8 mouse cellular contexts compared by ENCODE assay signal in the genomic region with DNA sequence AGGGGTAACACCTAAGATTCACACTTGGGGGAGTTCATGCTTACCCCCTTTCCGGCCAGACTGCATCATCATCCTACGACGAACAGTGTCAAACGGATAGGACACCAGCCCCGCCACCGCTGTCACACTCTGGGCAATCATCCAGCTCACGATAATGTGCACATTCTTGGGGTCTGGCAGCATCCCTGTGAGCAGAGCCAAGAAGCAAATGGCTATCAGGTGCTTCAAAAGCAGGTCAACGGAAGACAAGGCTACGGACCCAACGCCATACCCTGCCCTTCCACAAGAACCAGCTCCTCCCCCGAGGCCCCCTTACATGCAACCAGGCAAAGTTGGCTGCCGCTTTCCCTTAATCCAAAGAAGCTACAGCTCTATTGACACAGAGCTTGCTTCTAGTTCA. TPM values are rescaled to one million over a fixed set of nuclear protein-coding genes. Genes with fewer than 3 reads are reported as not detected.
DNase-seq lines count a peak whose midpoint lies in the region; ATAC-seq and TF ChIP-seq lines count a peak whose summit lies in the region.

No protein-coding gene starts in this region.

- H3K4me2 ChIP-seq in intestine, embryonic 15.5 days (replicated peaks), result peak overlapping the region; percentile 87
- H3K4me2 ChIP-seq in midbrain, postnatal 0 days (ENCODE audit: low read depth, low read length, poor library complexity, severe bottlenecking), result peak overlapping the region; percentile 76

- TF ChIP-seq CTCF in midbrain, postnatal 0 days (IDR thresholded peaks at IDR 0.05), result no peak
- TF ChIP-seq CTCF in thymus, adult 2 months (IDR thresholded peaks at IDR 0.05; ENCODE audit: borderline replicate concordance, control insufficient read depth, extremely low read depth, insufficient read depth, low read length, poor library complexity), result no peak

- WGBS in intestine, embryonic 15.5 days, result 85% methylated on average over 12 of the region's 12 CpGs
- WGBS in midbrain, postnatal 0 days, result 64% methylated on average over 12 of the region's 12 CpGs
- WGBS in thymus, adult 2 months, result 96% methylated on average over 12 of the region's 12 CpGs

- H3K9ac ChIP-seq in intestine, embryonic 15.5 days, result no peak overlapping the region
- peak overlapping the region; percentile 96; the same call in 1 of the 2 replicates for H3K9ac ChIP-seq in midbrain, postnatal 0 days (replicated peaks; ENCODE audit: low read length, poor library complexity, severe bottlenecking)

- no peak overlapping the region for H3K27ac ChIP-seq in intestine, embryonic 15.5 days
- no peak overlapping the region for H3K27ac ChIP-seq in midbrain, postnatal 0 days (ENCODE audit: low read depth, low read length)
- no peak overlapping the region for H3K27ac ChIP-seq in thymus, adult 2 months (ENCODE audit: control insufficient read depth, insufficient read depth, low read length)

- H3K9me3 ChIP-seq in intestine, embryonic 15.5 days, result no peaks in the 10 kb centered on the region
- H3K9me3 ChIP-seq in midbrain, postnatal 0 days (ENCODE audit: low read length), result no peaks in the 10 kb centered on the region

- no peak for TF ChIP-seq POLR2A in thymus, adult 2 months (IDR thresholded peaks at IDR 0.05; ENCODE audit: control insufficient read depth, extremely low read depth, insufficient read depth, low read length, poor library complexity)

- peaks cover 21% of the 10 kb centered on the region; the same call in 1 of the 2 replicates for H3K36me3 ChIP-seq in intestine, embryonic 15.5 days
- peaks cover 36% of the 10 kb centered on the region for H3K36me3 ChIP-seq in midbrain, postnatal 0 days (ENCODE audit: insufficient read depth, low read length)
- H3K36me3 ChIP-seq in thymus, adult 2 months (ENCODE audit: control insufficient read depth, insufficient read depth, low read length), result peaks cover 19% of the 10 kb centered on the region

- no peak for ATAC-seq in intestine, embryonic 15.5 days
- ATAC-seq in midbrain, postnatal 0 days (ENCODE audit: low FRiP score), result no peak
- ATAC-seq in megakaryocyte, adult 5-6 weeks (ENCODE audit: poor library complexity, severe bottlenecking), result no peak

- peak; percentile 57 for DNase-seq in kidney, postnatal 10 days
- no peak for DNase-seq in kidney, postnatal 36 days
- peak; percentile 74 for DNase-seq in cerebellum, adult 9-11 months
- DNase-seq in gastrocnemius, postnatal 4 days (ENCODE audit: low spot score in 2 of 2), result peak; percentile 48 to 61
- DNase-seq in midbrain, postnatal 0 days (ENCODE audit: low spot score), result peak; percentile 65
- no peak for DNase-seq in thymus, adult 2 months

- H3K4me3 ChIP-seq in intestine, embryonic 15.5 days (replicated peaks), result no peak overlapping the region
- H3K4me3 ChIP-seq in midbrain, postnatal 0 days (ENCODE audit: low read depth, low read length), result peak overlapping the region; percentile 78
- H3K4me3 ChIP-seq in thymus, adult 2 months (ENCODE audit: control insufficient read depth, insufficient read depth, low read length), result no peak overlapping the region

- H3K4me1 ChIP-seq in intestine, embryonic 15.5 days (replicated peaks), result peaks cover 26% of the 10 kb centered on the region
- H3K4me1 ChIP-seq in midbrain, postnatal 0 days (ENCODE audit: insufficient read depth, low read length), result peaks cover 17% of the 10 kb centered on the region
- peaks cover 14% of the 10 kb centered on the region for H3K4me1 ChIP-seq in thymus, adult 2 months (replicated peaks; ENCODE audit: control insufficient read depth, insufficient read depth, low read length)

- H3K27me3 ChIP-seq in intestine, embryonic 15.5 days (replicated peaks), result no peaks in the 10 kb centered on the region
- no peaks in the 10 kb centered on the region for H3K27me3 ChIP-seq in midbrain, postnatal 0 days (ENCODE audit: insufficient read depth, low read length)
- H3K27me3 ChIP-seq in thymus, adult 2 months (ENCODE audit: control insufficient read depth, insufficient read depth, low read length), result no peaks in the 10 kb centered on the region

RNA-seq across cellular contexts. Expression of a gene that starts 2.7 kb away (rescaled TPM):
- 1,000 to 10,000 TPM; 1,578 to 1,616 TPM for total RNA-seq in gastrocnemius, postnatal 4 days (2021)
- 396 and 421 TPM in 2 replicates for polyA plus RNA-seq in intestine, embryonic 15.5 days (2015; fragmentation: Nextera tagmentation; extraction: Ambion mirVana)
- 1,005 and 1,051 TPM in 2 replicates for total RNA-seq in midbrain, postnatal 0 days (2014; rRNA removed)
- polyA plus RNA-seq in midbrain, postnatal 0 days (2015; fragmentation: Nextera tagmentation; extraction: Ambion mirVana), result 1,140 and 1,170 TPM in 2 replicates
- 75.2 and 75.9 TPM in 2 replicates for total RNA-seq in megakaryocyte, adult 5-6 weeks (2015)
- total RNA-seq in megakaryocyte, adult 5-6 weeks (2017), result 119 and 127 TPM in 2 replicates
- polyA plus RNA-seq in thymus, adult 2 months (2012; rRNA removed), result 238 and 569 TPM in 2 replicates

RNA-seq across cellular contexts. Expression of a gene that starts 56.4 kb away (rescaled TPM):
- 10 to 100 TPM; 13.5 to 15.0 TPM for total RNA-seq in gastrocnemius, postnatal 4 days (2021)
- 7.2 and 7.6 TPM in 2 replicates for polyA plus RNA-seq in intestine, embryonic 15.5 days (2015; fragmentation: Nextera tagmentation; extraction: Ambion mirVana)
- 42.9 and 50.3 TPM in 2 replicates for total RNA-seq in midbrain, postnatal 0 days (2014; rRNA removed)
- 8.7 and 10.5 TPM in 2 replicates for polyA plus RNA-seq in midbrain, postnatal 0 days (2015; fragmentation: Nextera tagmentation; extraction: Ambion mirVana)
- 20.8 and 24.5 TPM in 2 replicates for total RNA-seq in megakaryocyte, adult 5-6 weeks (2015)
- total RNA-seq in megakaryocyte, adult 5-6 weeks (2017), result 20.2 and 30.7 TPM in 2 replicates
- polyA plus RNA-seq in thymus, adult 2 months (2012; rRNA removed), result 7.5 and 8.7 TPM in 2 replicates

RNA-seq across cellular contexts. Expression of a gene that starts 56.8 kb away (rescaled TPM):
- total RNA-seq in gastrocnemius, postnatal 4 days (2021), result 10 to 100 TPM; 15.9 to 16.7 TPM
- 19.7 and 26.9 TPM in 2 replicates for polyA plus RNA-seq in intestine, embryonic 15.5 days (2015; fragmentation: Nextera tagmentation; extraction: Ambion mirVana)
- total RNA-seq in midbrain, postnatal 0 days (2014; rRNA removed), result 17.7 and 20.8 TPM in 2 replicates
- 27.6 and 32.1 TPM in 2 replicates for polyA plus RNA-seq in midbrain, postnatal 0 days (2015; fragmentation: Nextera tagmentation; extraction: Ambion mirVana)
- 14.5 and 19.8 TPM in 2 replicates for total RNA-seq in megakaryocyte, adult 5-6 weeks (2015)
- total RNA-seq in megakaryocyte, adult 5-6 weeks (2017), result 15.7 and 24.1 TPM in 2 replicates
- polyA plus RNA-seq in thymus, adult 2 months (2012; rRNA removed), result 7.5 and 8.1 TPM in 2 replicates

Comparison
In these comparisons a context has a peak if more than half of its experiments do, and no peak if none do; other contexts are left out.
1. DNase-seq: peak in kidney, postnatal 10 days (single experiment), cerebellum, adult 9-11 months (single experiment), gastrocnemius, postnatal 4 days (2 of 2) and midbrain, postnatal 0 days (single experiment); none in kidney, postnatal 36 days (0 of 2) and thymus, adult 2 months (single experiment).